Mouse (Mus musculus): Measurements from ENCODE around the gene Btbd35f11.
A peak's percentile ranks its signal among the peaks of the same experiment; 100 is the strongest.
"Not testable (repeated sequence)": the region's sequence is repeated elsewhere in the genome, so short reads cannot be mapped to it uniquely, and the experiment has no call there.

Btbd35f11 gene

GRCm38 (mm10) chrX:3443590-3443989 is at the start of gene Btbd35f11:
Btbd35f11 (minus strand) TSS chrX:3443690.
- not testable (repeated sequence) for DNase-seq

GRCm38 (mm10) chrX:3409946-3410345 is 33.5 kb downstream of the Btbd35f11 start:
- DNase-seq: peak in 1 of 2 experiments; percentile 5
